Mouse (Mus musculus): ENCODE results near the gene Olfr628. TPM values are rescaled to one million over a fixed set of nuclear protein-coding genes. Genes with fewer than 3 reads are reported as not detected.

The Olfr628 gene
- polyA plus RNA-seq, 1 experiment from 2014 or later, result not detected

Other genes with a start within 250 kb of the Olfr628 start
- gene Olfr609, start 232.3 kb upstream of the Olfr628 start, polyA plus RNA-seq (2015; fragmentation: Nextera tagmentation; extraction: Ambion mirVana), result not detected in 2 replicates
- gene Olfr610, start 218.3 kb upstream of the Olfr628 start, polyA plus RNA-seq (2015; fragmentation: Nextera tagmentation; extraction: Ambion mirVana), result not detected in 2 replicates
- not detected in 2 replicates for gene Olfr611, start 209.5 kb upstream of the Olfr628 start, polyA plus RNA-seq (2015; fragmentation: Nextera tagmentation; extraction: Ambion mirVana)
- not detected in 2 replicates for gene Olfr612, start 187.7 kb upstream of the Olfr628 start, polyA plus RNA-seq (2015; fragmentation: Nextera tagmentation; extraction: Ambion mirVana)
- gene Olfr613, start 182.3 kb upstream of the Olfr628 start, polyA plus RNA-seq (2015; fragmentation: Nextera tagmentation; extraction: Ambion mirVana), result not detected in 2 replicates
- not detected in 2 replicates for gene Olfr615, start 174.3 kb upstream of the Olfr628 start, polyA plus RNA-seq (2015; fragmentation: Nextera tagmentation; extraction: Ambion mirVana)
- not detected in 2 replicates for gene Olfr616, start 161.2 kb upstream of the Olfr628 start, polyA plus RNA-seq (2015; fragmentation: Nextera tagmentation; extraction: Ambion mirVana)
- gene Olfr617, start 157.3 kb upstream of the Olfr628 start, polyA plus RNA-seq (2015; fragmentation: Nextera tagmentation; extraction: Ambion mirVana), result not detected in 2 replicates
- not detected in 2 replicates for gene Olfr618, start 140.3 kb upstream of the Olfr628 start, polyA plus RNA-seq (2015; fragmentation: Nextera tagmentation; extraction: Ambion mirVana)
- not detected in 2 replicates for gene Olfr619, start 129.8 kb upstream of the Olfr628 start, polyA plus RNA-seq (2015; fragmentation: Nextera tagmentation; extraction: Ambion mirVana)
- not detected in 2 replicates for gene Olfr620, start 117.8 kb upstream of the Olfr628 start, polyA plus RNA-seq (2015; fragmentation: Nextera tagmentation; extraction: Ambion mirVana)
- not detected in 2 replicates for gene Olfr622, start 87.7 kb upstream of the Olfr628 start, polyA plus RNA-seq (2015; fragmentation: Nextera tagmentation; extraction: Ambion mirVana)
- not detected in 2 replicates for gene Olfr623, start 66.7 kb upstream of the Olfr628 start, polyA plus RNA-seq (2015; fragmentation: Nextera tagmentation; extraction: Ambion mirVana)
- gene Olfr624, start 59.2 kb upstream of the Olfr628 start, polyA plus RNA-seq (2015; fragmentation: Nextera tagmentation; extraction: Ambion mirVana), result 0.03 and 0.04 TPM in 2 replicates
- not detected in 2 replicates for gene Olfr625-ps1, start 47.7 kb upstream of the Olfr628 start, polyA plus RNA-seq (2015; fragmentation: Nextera tagmentation; extraction: Ambion mirVana)
- not detected in 2 replicates for gene Olfr243, start 15.7 kb upstream of the Olfr628 start, polyA plus RNA-seq (2015; fragmentation: Nextera tagmentation; extraction: Ambion mirVana)
- gene Olfr629, start 14.6 kb downstream of the Olfr628 start, polyA plus RNA-seq (2015; fragmentation: Nextera tagmentation; extraction: Ambion mirVana), result not detected in 2 replicates
- not detected in 2 replicates for gene Olfr630, start 27.0 kb downstream of the Olfr628 start, polyA plus RNA-seq (2015; fragmentation: Nextera tagmentation; extraction: Ambion mirVana)
- gene Olfr69, start 41.2 kb downstream of the Olfr628 start, polyA plus RNA-seq (2015; fragmentation: Nextera tagmentation; extraction: Ambion mirVana), result not detected in 2 replicates
- gene Olfr68, start 49.3 kb downstream of the Olfr628 start, polyA plus RNA-seq (2015; fragmentation: Nextera tagmentation; extraction: Ambion mirVana), result not detected in 2 replicates
- gene Olfr67, start 61.4 kb downstream of the Olfr628 start, polyA plus RNA-seq (2015; fragmentation: Nextera tagmentation; extraction: Ambion mirVana), result not detected in 2 replicates
- 3,099 and 5,430 TPM in 2 replicates for gene Hbb-bt, start 83.6 kb downstream of the Olfr628 start, polyA plus RNA-seq (2015; fragmentation: Nextera tagmentation; extraction: Ambion mirVana)
- gene Hbb-bs, start 97.7 kb downstream of the Olfr628 start, polyA plus RNA-seq (2015; fragmentation: Nextera tagmentation; extraction: Ambion mirVana), result 8,336 and 14,080 TPM in 2 replicates
- not detected in 2 replicates for gene Hbb-bh2, start 110.1 kb downstream of the Olfr628 start, polyA plus RNA-seq (2015; fragmentation: Nextera tagmentation; extraction: Ambion mirVana)
- 4.5 and 5.1 TPM in 2 replicates for gene Hbb-bh1, start 112.8 kb downstream of the Olfr628 start, polyA plus RNA-seq (2015; fragmentation: Nextera tagmentation; extraction: Ambion mirVana)
- gene Hbb-y, start 122.8 kb downstream of the Olfr628 start, polyA plus RNA-seq (2015; fragmentation: Nextera tagmentation; extraction: Ambion mirVana), result 247 and 357 TPM in 2 replicates
- gene Olfr66, start 155.9 kb downstream of the Olfr628 start, polyA plus RNA-seq (2015; fragmentation: Nextera tagmentation; extraction: Ambion mirVana), result not detected in 2 replicates
- gene Olfr64, start 164.1 kb downstream of the Olfr628 start, polyA plus RNA-seq (2015; fragmentation: Nextera tagmentation; extraction: Ambion mirVana), result not detected in 2 replicates
- not detected in 2 replicates for gene Olfr65, start 173.1 kb downstream of the Olfr628 start, polyA plus RNA-seq (2015; fragmentation: Nextera tagmentation; extraction: Ambion mirVana)
- gene Olfr631, start 198.5 kb downstream of the Olfr628 start, polyA plus RNA-seq (2015; fragmentation: Nextera tagmentation; extraction: Ambion mirVana), result not detected in 2 replicates
- gene Olfr632, start 204.0 kb downstream of the Olfr628 start, polyA plus RNA-seq (2015; fragmentation: Nextera tagmentation; extraction: Ambion mirVana), result not detected in 2 replicates
- gene Olfr633, start 214.1 kb downstream of the Olfr628 start, polyA plus RNA-seq (2015; fragmentation: Nextera tagmentation; extraction: Ambion mirVana), result not detected in 2 replicates
- gene Olfr635, start 240.8 kb downstream of the Olfr628 start, polyA plus RNA-seq (2015; fragmentation: Nextera tagmentation; extraction: Ambion mirVana), result not detected in 2 replicates